Mouse (Mus musculus) heart, postnatal 0 days (tissue): ENCODE data around the gene Mrps21.

ENCODE experiments used
- CTCF ChIP-seq: IDR thresholded peaks from 2 replicates; pipeline ENCODE4 v1.5.1; 2016; ENCODE audit warnings: antibody characterized with exemption, control low read depth, low read depth
- EP300 ChIP-seq: IDR thresholded peaks from 2 replicates; pipeline ENCODE4 v1.6.1; 2016; ENCODE audit warnings: antibody characterized with exemption, low read depth

DNA sequence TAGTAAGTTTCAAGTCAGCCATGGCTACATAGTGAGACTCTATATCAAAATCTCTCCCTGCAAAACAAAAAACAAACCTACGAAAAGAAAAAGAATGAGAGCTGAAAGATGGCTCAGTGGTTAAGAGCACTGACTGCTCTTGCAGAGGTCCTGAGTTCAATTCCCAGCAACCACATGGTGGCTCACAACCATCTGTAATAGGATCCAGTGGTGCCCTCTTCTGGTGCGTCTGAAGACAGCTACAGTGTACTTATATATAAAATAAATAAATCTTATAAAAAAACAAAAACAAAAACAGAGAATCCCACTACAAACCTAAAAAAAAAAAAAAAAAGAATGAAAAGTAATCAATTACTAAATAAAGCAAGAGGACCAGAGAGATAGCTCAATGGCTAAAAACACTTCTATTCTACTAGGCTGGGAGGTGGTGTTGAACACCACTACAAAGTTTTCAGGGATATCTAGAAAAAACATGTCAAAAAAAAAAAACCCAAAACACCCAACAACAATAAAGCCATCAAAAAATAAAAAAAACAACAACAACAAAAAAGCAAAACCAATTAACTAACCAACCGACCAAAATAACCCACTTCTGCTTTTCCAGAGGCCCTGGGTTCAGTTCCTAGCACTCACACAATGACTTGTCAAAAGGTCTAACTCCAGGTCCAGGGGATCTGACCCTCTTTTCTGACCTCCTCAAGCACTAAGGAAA lies 28.7 kb downstream of the Mrps21 start:
- TF ChIP-seq CTCF: no peak
- TF ChIP-seq EP300: no peak
